Mouse (Mus musculus) CH12.LX (cell line): ENCODE results near the gene Hoxd8. TPM values are rescaled to one million over a fixed set of nuclear protein-coding genes. Genes with fewer than 3 reads are reported as not detected.

ENCODE experiments used
- DNase-seq: peaks from one replicate; pipeline ENCODE4 v3.0.0-alpha.2; 2013; ENCODE audit errors: extremely low read depth
- H3K27ac ChIP-seq: 2 replicates; pipeline ENCODE4 v1.5.1; 2012; ENCODE audit warnings: low read depth, mild to moderate bottlenecking, control low read depth, moderate library complexity; ENCODE audit not compliant: insufficient read depth
- H3K27me3 ChIP-seq: replicated peaks from 2 replicates; pipeline ENCODE3; 2012; ENCODE audit warnings: inconsistent platforms
- H3K36me3 ChIP-seq, 2 experiments: replicated peaks in 1 of 2; 2 replicates each; pipeline versions ENCODE3 to v1.6.1; 2012; ENCODE audit warnings: inconsistent platforms in 1 of 2, low read length in 1 of 2, mild to moderate bottlenecking in 1 of 2, mixed read lengths in 1 of 2, moderate library complexity in 1 of 2; ENCODE audit not compliant: control insufficient read depth in 1 of 2, insufficient read depth in 1 of 2
- H3K4me1 ChIP-seq, 2 experiments: 2 replicates each; pipeline ENCODE4 v1.6.1; 2012; ENCODE audit warnings: inconsistent platforms in 1 of 2, moderate library complexity in 1 of 2; ENCODE audit not compliant: insufficient read depth in 2 of 2, control insufficient read depth in 1 of 2
- H3K4me2 ChIP-seq: 2 replicates; pipeline ENCODE4 v1.6.1; 2012; ENCODE audit warnings: low read depth, mild to moderate bottlenecking, control low read depth; ENCODE audit not compliant: poor library complexity, insufficient read depth, severe bottlenecking
- H3K4me3 ChIP-seq, 3 experiments: fragments of 150-350 bp in 1 of 3; sonication (generic) in 1 of 3; replicated peaks in 1 of 3; 2 replicates each; pipeline versions ENCODE3 to v1.5.1; 2011 to 2012; ENCODE audit warnings: low read depth in 2 of 3, low read length in 2 of 3, mild to moderate bottlenecking in 2 of 3, moderate library complexity in 2 of 3, control low read depth in 1 of 3, improper control_type of control experiment in 1 of 3, inconsistent platforms in 1 of 3, mixed read lengths in 1 of 3; ENCODE audit not compliant: poor library complexity in 1 of 3
- H3K79me2 ChIP-seq: replicated peaks from 2 replicates; pipeline ENCODE4 v1.6.1; 2012; ENCODE audit warnings: mild to moderate bottlenecking, moderate library complexity; ENCODE audit not compliant: control insufficient read depth, poor library complexity, insufficient read depth, severe bottlenecking; ENCODE audit errors: extremely low read depth
- H3K9ac ChIP-seq: 2 replicates; pipeline ENCODE4 v1.6.1; 2012; ENCODE audit warnings: low read depth, mild to moderate bottlenecking, control low read depth, moderate library complexity; ENCODE audit not compliant: insufficient read depth
- H3K9me3 ChIP-seq: replicated peaks from 2 replicates; pipeline ENCODE3; 2012; ENCODE audit warnings: low read length, inconsistent platforms, mixed read lengths
- BHLHE40 ChIP-seq: IDR thresholded peaks from 2 replicates; pipeline ENCODE4 v1.6.1; 2011; ENCODE audit warnings: mild to moderate bottlenecking, low read depth, low read length, improper control_type of control experiment
- CHD1 ChIP-seq: IDR thresholded peaks from 2 replicates; pipeline ENCODE4 v1.6.1; 2012; ENCODE audit warnings: low read depth, low read length, improper control_type of control experiment, inconsistent platforms
- CHD2 ChIP-seq: IDR thresholded peaks from 2 replicates; pipeline ENCODE4 v1.6.1; 2011; ENCODE audit warnings: low read length, improper control_type of control experiment
- CTCF ChIP-seq, 2 experiments: IDR thresholded peaks in 1 of 2; conservative IDR thresholded peaks in 1 of 2; 2 replicates each; pipeline ENCODE4 v1.5.1; 2011 to 2012; ENCODE audit warnings: low read depth in 2 of 2, low read length in 2 of 2, improper control_type of control experiment in 1 of 2, inconsistent platforms in 1 of 2, mild to moderate bottlenecking in 1 of 2, moderate library complexity in 1 of 2
- E2F4 ChIP-seq: IDR thresholded peaks from 2 replicates; pipeline ENCODE4 v1.6.1; 2011; ENCODE audit warnings: low read depth, low read length, improper control_type of control experiment; ENCODE audit not compliant: insufficient replicate concordance
- EP300 ChIP-seq: IDR thresholded peaks from 2 replicates; pipeline ENCODE4 v1.6.1; 2011; ENCODE audit warnings: low read length, improper control_type of control experiment
- ETS1 ChIP-seq: conservative IDR thresholded peaks from 2 replicates; pipeline ENCODE4 v1.6.1; 2012; ENCODE audit warnings: low read depth, mild to moderate bottlenecking, inconsistent platforms, low read length, improper control_type of control experiment, moderate library complexity
- HCFC1 ChIP-seq: IDR thresholded peaks from 2 replicates; pipeline ENCODE4 v1.6.1; 2012; ENCODE audit warnings: low read depth, mild to moderate bottlenecking, inconsistent platforms, low read length, improper control_type of control experiment
- IRF4 ChIP-seq: IDR thresholded peaks from 2 replicates; pipeline ENCODE4 v1.6.1; 2014; ENCODE audit warnings: low read depth, mild to moderate bottlenecking, inconsistent platforms, low read length, improper control_type of control experiment
- JUND ChIP-seq: conservative IDR thresholded peaks from 2 replicates; pipeline ENCODE4 v1.6.1; 2011; ENCODE audit warnings: low read depth, low read length, improper control_type of control experiment
- KAT2A ChIP-seq: IDR thresholded peaks from 2 replicates; pipeline ENCODE4 v1.6.1; 2012; ENCODE audit warnings: low read length, improper control_type of control experiment, inconsistent platforms; ENCODE audit not compliant: insufficient replicate concordance
- MAFK ChIP-seq: IDR thresholded peaks from 2 replicates; pipeline ENCODE4 v1.6.1; 2011; ENCODE audit warnings: low read length, improper control_type of control experiment; ENCODE audit not compliant: insufficient replicate concordance
- MAZ ChIP-seq: IDR thresholded peaks from 2 replicates; pipeline ENCODE4 v1.6.1; 2012; ENCODE audit warnings: low read depth, mild to moderate bottlenecking, inconsistent platforms, low read length, improper control_type of control experiment, moderate library complexity
- MEF2A ChIP-seq: IDR thresholded peaks from 2 replicates; pipeline ENCODE4 v1.6.1; 2014; ENCODE audit warnings: low read depth, mild to moderate bottlenecking, inconsistent platforms, low read length, improper control_type of control experiment, borderline replicate concordance
- MXI1 ChIP-seq: IDR thresholded peaks from 2 replicates; pipeline ENCODE4 v1.6.1; 2011; ENCODE audit warnings: mild to moderate bottlenecking, low read depth, low read length, improper control_type of control experiment
- MYC ChIP-seq: IDR thresholded peaks from 2 replicates; pipeline ENCODE4 v1.6.1; 2011; ENCODE audit warnings: low read depth, mild to moderate bottlenecking, improper control_type of control experiment, low read length
- NRF1 ChIP-seq: IDR thresholded peaks from 2 replicates; pipeline ENCODE4 v1.6.1; 2014; ENCODE audit warnings: low read depth, mild to moderate bottlenecking, inconsistent platforms, low read length, improper control_type of control experiment, moderate library complexity
- PAX5 ChIP-seq: IDR thresholded peaks from 2 replicates; pipeline ENCODE4 v1.6.1; 2012; ENCODE audit warnings: low read length, inconsistent platforms, mixed read lengths
- POLR2A ChIP-seq: IDR thresholded peaks from 2 replicates; pipeline ENCODE4 v1.6.1; 2011; ENCODE audit warnings: low read depth, mild to moderate bottlenecking, improper control_type of control experiment, low read length
- RAD21 ChIP-seq: IDR thresholded peaks from 2 replicates; pipeline ENCODE4 v1.6.1; 2011; ENCODE audit warnings: low read depth, mild to moderate bottlenecking, low read length, improper control_type of control experiment, moderate library complexity
- RCOR1 ChIP-seq: conservative IDR thresholded peaks from 2 replicates; pipeline ENCODE4 v1.6.1; 2012; ENCODE audit warnings: low read depth, mild to moderate bottlenecking, inconsistent platforms, low read length, improper control_type of control experiment
- SIN3A ChIP-seq: IDR thresholded peaks from 2 replicates; pipeline ENCODE4 v1.6.1; 2012; ENCODE audit warnings: low read length, improper control_type of control experiment, inconsistent platforms
- SMC3 ChIP-seq: IDR thresholded peaks from 2 replicates; pipeline ENCODE4 v1.6.1; 2011; ENCODE audit warnings: low read depth, low read length, improper control_type of control experiment
- TCF12 ChIP-seq: IDR thresholded peaks from 2 replicates; pipeline ENCODE4 v1.6.1; 2014; ENCODE audit warnings: low read depth, mild to moderate bottlenecking, inconsistent platforms, low read length, improper control_type of control experiment
- UBTF ChIP-seq: IDR thresholded peaks from 2 replicates; pipeline ENCODE4 v1.6.1; 2012; ENCODE audit warnings: low read depth, mild to moderate bottlenecking, inconsistent platforms, low read length, improper control_type of control experiment, moderate library complexity
- USF1 ChIP-seq: IDR thresholded peaks from 2 replicates; pipeline ENCODE4 v1.6.1; 2014; ENCODE audit warnings: low read depth, mild to moderate bottlenecking, inconsistent platforms, low read length, improper control_type of control experiment
- ZC3H11A ChIP-seq: IDR thresholded peaks from 2 replicates; pipeline ENCODE4 v1.6.1; 2012; ENCODE audit warnings: low read depth, mild to moderate bottlenecking, inconsistent platforms, low read length, improper control_type of control experiment
- ZKSCAN1 ChIP-seq: IDR thresholded peaks from 2 replicates; pipeline ENCODE4 v1.6.1; 2012; ENCODE audit warnings: low read depth, inconsistent platforms, low read length, improper control_type of control experiment, borderline replicate concordance
- ZMIZ1 ChIP-seq: IDR thresholded peaks from 2 replicates; pipeline ENCODE4 v1.6.1; 2012; ENCODE audit warnings: low read depth, mild to moderate bottlenecking, inconsistent platforms, low read length, improper control_type of control experiment
- ZNF384 ChIP-seq: IDR thresholded peaks from 2 replicates; pipeline ENCODE4 v1.6.1; 2012; ENCODE audit warnings: low read depth, low read length, improper control_type of control experiment, inconsistent platforms
- dilution Hi-C: fragments of 300-500 bp; cut with MboI; formaldehyde crosslinking; loops from 2 replicates; pipeline ENCODE4 v1.14.3; 2020; ENCODE audit warnings: low sequenced_read_pairs; ENCODE audit not compliant: extremely low pct_unique_long_range_greater_than_20kb, extremely low pct_ligation_motif_present
- in situ Hi-C: fragments of 300-500 bp; cut with MboI; formaldehyde crosslinking; loops from 3 replicates; pipeline ENCODE4 v1.14.3; 2019; ENCODE audit warnings: low sequenced_read_pairs, low pct_ligation_motif_present, low pct_unique_long_range_greater_than_20kb, mixed read lengths
- polyA plus RNA-seq: library from polyadenylated mRNA; unstranded; fragments of >175 nt; gene quantifications from 2 replicates; pipeline ENCODE4 v1.2.1, GENCODE M21; 2012; ENCODE audit warnings: low read depth; ENCODE audit not compliant: insufficient read length
- total RNA-seq, 2 experiments: library from RNA; depleted of rRNA; stranded (reverse); fragments of 300-350 nt in 1 of 2; fragments of >200 nt in 1 of 2; gene quantifications; 2 replicates each; pipeline ENCODE4 v1.2.3; 2012 to 2014

Hoxd8 gene
- total and polyA plus RNA-seq, 3 experiments, result 0.20 to 0.31 TPM; not detected in 1

DNA sequence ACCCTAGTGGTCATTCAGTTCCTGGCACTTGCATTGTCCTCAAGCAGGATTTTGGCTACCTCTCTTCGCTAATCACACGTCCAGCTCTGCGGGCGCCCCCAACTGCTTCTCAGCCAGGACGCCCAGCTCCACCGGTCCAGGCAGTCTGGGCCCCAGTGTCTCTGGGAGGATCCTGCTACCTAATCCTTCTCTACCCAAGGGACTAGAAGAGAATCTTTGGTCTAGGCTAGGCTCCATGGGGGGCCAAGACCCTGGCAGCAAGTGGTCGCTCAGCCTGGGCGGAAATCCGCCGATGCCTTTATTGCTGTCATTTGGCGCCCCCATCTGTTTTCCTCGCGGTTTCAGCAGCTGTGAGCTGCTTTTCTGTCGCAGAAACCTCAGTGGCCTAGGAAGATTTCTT lies 42.7 kb upstream of the Hoxd8 start (continued):
- no peak for TF ChIP-seq BHLHE40
- no peak for TF ChIP-seq MAZ
- TF ChIP-seq HCFC1, result no peak
- TF ChIP-seq USF1, result no peak
- no peak for TF ChIP-seq MEF2A
- no peak for TF ChIP-seq ZNF384

DNA sequence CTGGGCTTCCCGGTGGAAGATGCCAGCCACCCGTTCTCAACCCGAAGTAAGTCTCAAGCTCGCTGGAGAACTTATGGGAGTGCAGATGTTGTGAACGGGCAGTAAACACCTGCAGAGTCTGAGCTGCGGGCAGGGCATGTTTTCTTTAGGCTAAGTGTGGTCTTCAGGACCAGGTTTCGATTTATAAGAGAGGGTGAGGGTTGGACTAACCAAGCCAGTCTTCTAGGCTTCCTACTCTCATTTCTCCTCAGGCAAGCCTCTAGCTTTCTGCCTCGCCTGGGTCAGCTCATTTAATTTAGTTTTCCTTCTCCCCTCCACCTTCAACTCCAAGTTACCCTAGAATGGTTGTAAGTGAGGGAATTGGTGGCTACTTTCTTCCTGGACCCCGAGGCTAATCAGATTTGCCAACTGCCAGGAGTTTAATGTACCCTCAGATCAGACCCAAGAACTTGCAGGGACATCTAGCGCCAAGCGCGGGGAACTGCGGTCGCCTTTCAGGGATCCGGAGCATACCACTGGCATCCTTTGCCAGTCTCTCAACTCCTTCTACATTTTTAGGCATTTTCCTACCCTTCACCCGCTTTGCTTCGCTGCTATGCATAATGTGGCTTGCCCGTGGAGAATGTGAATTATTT lies 41.0 kb upstream of the Hoxd8 start:
- TF ChIP-seq NRF1 (no peak), EP300 (no peak), SIN3A (no peak), RAD21 (peak; percentile 82), ZMIZ1 (no peak), CHD2 (no peak), JUND (no peak), BHLHE40 (no peak), ETS1 (no peak), MAFK (no peak), CHD1 (no peak), USF1 (no peak), CTCF (conservative IDR thresholded peaks at IDR 0.05 in 1 of 2, IDR thresholded peaks at IDR 0.05 in 1 of 2; ENCODE audit: low read depth in 2 of 2, low read length in 2 of 2) (peak; percentile 42 to 80), ZKSCAN1 (no peak), E2F4 (no peak), RCOR1 (no peak), MAZ (no peak), KAT2A (no peak), TCF12 (no peak), ZC3H11A (0 out of 2 replicates have a peak, but pooled peaks have one; percentile 9), ZNF384 (no peak), MXI1 (no peak), POLR2A (no peak), MYC (no peak), SMC3 (peak; percentile 72), UBTF (no peak), PAX5 (no peak), IRF4 (no peak)
- TF ChIP-seq, all 38 proteins: peak for 4
- in situ Hi-C loops (loop anchor here (10.0 to 25.0 kb wide), 3 partner anchors 369 to 1076 kb away; partner anchors contain the start of gene Chrna1), dilution Hi-C loops (no loop called here)
- no peaks in the 10 kb centered on the region for H3K27me3 ChIP-seq
- no peak overlapping the region for H3K27ac ChIP-seq
- peak; percentile 52 for DNase-seq
- peaks cover 22% of the 10 kb centered on the region for H3K9me3 ChIP-seq
- H3K4me2 ChIP-seq, result peak overlapping the region; percentile 90
- H3K79me2 ChIP-seq, result no peaks in the 10 kb centered on the region
- 0 out of 2 replicates have a peak overlapping the region, but pooled peaks have one; percentile 9 for H3K9ac ChIP-seq
- peak overlapping the region; percentile 23 to 33 (median 32) for H3K4me3 ChIP-seq
- no peaks in the 10 kb centered on the region for H3K36me3 ChIP-seq
- H3K4me1 ChIP-seq, result peaks cover 0 to 5% of the 10 kb centered on the region in 2 experiments; a peak in 2 of 4 replicates
